Mouse (Mus musculus): Measurements from ENCODE around the gene Pm20d1. TPM values are rescaled to one million over a fixed set of nuclear protein-coding genes. Genes with fewer than 3 reads are reported as not detected.

Pm20d1 gene
- polyA plus RNA-seq (2015; fragmentation: Nextera tagmentation; extraction: Ambion mirVana): 17.3 and 19.8 TPM in 2 replicates

DNA sequence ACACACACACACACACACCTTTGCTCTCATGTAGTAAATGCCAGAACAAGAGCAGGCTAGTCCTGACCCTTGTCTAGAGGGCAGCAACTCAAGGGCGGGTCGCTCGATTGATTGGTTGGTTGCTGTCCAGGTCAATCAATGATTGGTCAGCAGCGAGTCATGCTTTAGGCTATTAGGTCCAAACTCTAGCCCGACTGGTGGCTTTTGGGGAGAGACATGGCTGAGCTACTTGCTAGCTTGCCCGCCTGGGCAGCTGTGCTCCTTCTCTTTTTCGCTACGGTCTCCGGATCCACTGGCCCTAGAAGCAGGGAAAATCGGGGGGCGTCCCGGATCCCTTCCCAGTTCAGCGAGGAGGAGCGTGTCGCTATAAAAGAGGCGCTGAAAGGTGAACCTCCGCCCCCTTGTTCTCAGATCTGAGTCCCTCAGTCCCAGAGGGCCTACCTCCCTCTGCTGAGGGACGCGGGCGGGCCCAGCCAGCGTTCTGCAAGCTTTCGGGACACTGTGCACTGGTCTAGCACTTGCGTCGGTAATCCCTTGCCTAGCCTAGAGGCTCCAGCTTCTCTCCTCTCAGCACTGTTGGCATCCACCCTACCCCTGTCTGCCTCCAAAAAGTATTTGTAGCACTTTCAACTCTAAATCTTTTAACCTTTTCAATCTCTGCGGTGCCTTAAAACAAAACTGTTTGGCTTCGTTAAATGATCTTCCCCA is at the start of gene Pm20d1:
Gene Pm20d1 (plus strand): TSS at position 180 of the 708 bp plus-strand sequence.
- no peaks in the 10 kb centered on the region for H3K36me3 ChIP-seq (ENCODE audit: control insufficient read depth, insufficient read depth)
- no peak for TF ChIP-seq CTCF (IDR thresholded peaks at IDR 0.05; ENCODE audit: low read depth)
- peak within 1 kb of the TSS; percentile 61 for H3K4me2 ChIP-seq (replicated peaks; ENCODE audit: low read depth)
- no peaks in the 10 kb centered on the region for H3K9me3 ChIP-seq (ENCODE audit: control insufficient read depth)
- H3K4me1 ChIP-seq (replicated peaks; ENCODE audit: control insufficient read depth, insufficient read depth, low read length): no peaks in the 10 kb centered on the region
- peak; percentile 94 for ATAC-seq
- no peaks in the 10 kb centered on the region for H3K27me3 ChIP-seq (replicated peaks; ENCODE audit: control insufficient read depth, insufficient read depth, low read length)
- WGBS: 10% methylated on average over 26 of the region's 26 CpGs
- 0 out of 2 replicates have a peak within 1 kb of the TSS, but pooled peaks have one; percentile 9 for H3K27ac ChIP-seq (ENCODE audit: low read depth, low read length)
- no peak within 1 kb of the TSS for H3K9ac ChIP-seq (ENCODE audit: low read depth, low read length)
- peak within 1 kb of the TSS; percentile 30 for H3K4me3 ChIP-seq (ENCODE audit: low read depth, low read length)

DNA sequence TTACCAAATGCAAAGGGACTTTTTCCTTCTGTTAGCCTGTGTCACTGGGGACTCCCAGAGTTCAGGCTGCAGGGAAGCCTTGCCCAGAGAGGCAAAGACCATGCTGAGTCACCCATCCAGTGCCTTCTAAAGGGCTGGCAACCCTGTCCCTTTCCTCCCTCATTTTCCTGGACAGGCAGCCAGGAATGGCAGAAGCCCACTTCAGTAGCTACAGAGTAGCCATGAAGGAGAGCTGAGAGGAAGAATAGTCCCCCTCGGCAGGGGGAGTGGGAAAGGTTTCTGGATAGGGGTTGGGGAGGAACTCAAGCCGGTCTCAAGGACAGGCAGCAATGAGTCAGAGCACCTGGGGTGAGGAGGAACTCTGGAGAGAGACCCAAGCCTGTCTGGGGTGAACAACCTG is 49.4 kb upstream of the Pm20d1 start:
- 70% methylated on average over 2 of the region's 2 CpGs for WGBS
- H3K4me3 ChIP-seq (ENCODE audit: low read depth, low read length): no peak overlapping the region
- no peak overlapping the region for H3K4me2 ChIP-seq (replicated peaks; ENCODE audit: low read depth)
- H3K9me3 ChIP-seq (ENCODE audit: control insufficient read depth): no peaks in the 10 kb centered on the region
- H3K27me3 ChIP-seq (replicated peaks; ENCODE audit: control insufficient read depth, insufficient read depth, low read length): no peaks in the 10 kb centered on the region
- ATAC-seq: no peak
- TF ChIP-seq CTCF (IDR thresholded peaks at IDR 0.05; ENCODE audit: low read depth): no peak
- H3K9ac ChIP-seq (ENCODE audit: low read depth, low read length): no peak overlapping the region
- H3K36me3 ChIP-seq (ENCODE audit: control insufficient read depth, insufficient read depth): no peaks in the 10 kb centered on the region
- no peak overlapping the region for H3K27ac ChIP-seq (ENCODE audit: low read depth, low read length)
- no peaks in the 10 kb centered on the region for H3K4me1 ChIP-seq (replicated peaks; ENCODE audit: control insufficient read depth, insufficient read depth, low read length)

DNA sequence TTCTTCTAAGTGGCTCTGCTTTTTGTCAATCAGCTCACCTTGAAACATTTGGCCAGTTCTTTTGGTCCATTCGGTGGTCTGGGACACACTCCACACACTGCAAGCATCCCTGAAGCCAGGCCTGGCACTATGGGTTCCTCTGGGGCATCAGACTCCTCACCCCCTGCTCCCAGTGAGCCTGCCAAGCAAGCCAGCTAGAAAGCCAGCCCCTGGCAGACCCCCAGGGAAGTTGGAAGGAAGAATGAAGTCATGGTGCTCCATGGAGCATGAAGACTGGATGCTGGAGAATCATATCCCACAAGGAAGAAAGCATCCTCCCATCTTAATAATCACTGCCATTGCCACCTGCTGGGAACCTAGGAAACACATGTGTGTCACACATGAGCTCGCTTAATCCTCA is 48.5 kb upstream of the Pm20d1 start:
- no peak for ATAC-seq
- H3K4me1 ChIP-seq (replicated peaks; ENCODE audit: control insufficient read depth, insufficient read depth, low read length): no peaks in the 10 kb centered on the region
- 76% methylated on average over 2 of the region's 2 CpGs for WGBS
- H3K9ac ChIP-seq (ENCODE audit: low read depth, low read length): no peak overlapping the region
- no peak overlapping the region for H3K4me3 ChIP-seq (ENCODE audit: low read depth, low read length)
- no peak overlapping the region for H3K4me2 ChIP-seq (replicated peaks; ENCODE audit: low read depth)
- H3K36me3 ChIP-seq (ENCODE audit: control insufficient read depth, insufficient read depth): no peaks in the 10 kb centered on the region
- TF ChIP-seq CTCF (IDR thresholded peaks at IDR 0.05; ENCODE audit: low read depth): no peak
- H3K27ac ChIP-seq (ENCODE audit: low read depth, low read length): no peak overlapping the region
- H3K27me3 ChIP-seq (replicated peaks; ENCODE audit: control insufficient read depth, insufficient read depth, low read length): no peaks in the 10 kb centered on the region
- H3K9me3 ChIP-seq (ENCODE audit: control insufficient read depth): no peaks in the 10 kb centered on the region

DNA sequence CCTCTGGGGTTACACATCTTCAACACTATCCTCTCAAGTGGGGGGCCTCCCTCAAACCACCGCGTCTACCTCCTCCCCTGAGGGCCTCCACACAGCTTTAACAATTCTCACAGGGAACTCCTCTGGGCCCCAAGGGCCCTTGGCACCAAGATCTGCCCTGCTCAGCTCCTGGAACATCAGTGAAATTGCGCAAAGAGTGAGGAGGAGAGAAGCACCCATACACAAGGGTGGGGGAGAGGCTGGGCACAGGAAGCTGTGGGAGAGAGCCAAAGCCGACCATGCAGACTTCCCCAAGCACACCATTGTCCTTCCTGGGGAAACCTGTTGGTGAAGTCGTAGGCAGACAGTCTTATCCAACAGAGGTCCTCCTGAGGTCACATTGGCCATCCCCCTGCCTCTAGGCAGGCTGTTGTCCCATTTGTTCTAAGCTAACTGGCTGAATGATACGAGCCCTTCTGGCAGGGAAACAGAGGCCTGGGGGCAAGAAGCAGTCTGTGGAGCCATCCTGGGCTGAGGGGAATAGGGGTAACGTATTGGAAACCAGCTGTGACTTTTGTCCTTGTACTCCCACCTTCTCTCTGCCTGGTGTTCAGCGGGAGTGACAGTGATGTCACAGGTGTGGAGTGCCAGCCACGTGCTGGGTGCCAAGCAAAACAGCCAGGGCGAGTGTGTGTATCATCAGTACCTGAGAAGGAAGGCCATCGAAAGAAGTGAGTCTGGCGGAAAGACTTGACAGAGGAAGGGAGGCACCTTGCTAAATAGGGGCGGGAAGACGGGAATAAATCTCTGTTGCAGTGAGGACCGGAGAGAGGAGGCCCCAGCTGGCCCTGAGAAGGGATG is 47.3 kb upstream of the Pm20d1 start:
- WGBS: 79% methylated on average over 15 of the region's 15 CpGs
- Histone ChIP-seq H3K4me3 (ENCODE audit: low read depth, low read length) (no peak overlapping the region), H3K4me2 (replicated peaks; ENCODE audit: low read depth) (no peak overlapping the region), H3K9ac (ENCODE audit: low read depth, low read length) (no peak overlapping the region), H3K27me3 (replicated peaks; ENCODE audit: control insufficient read depth, insufficient read depth, low read length) (no peaks in the 10 kb centered on the region), H3K9me3 (ENCODE audit: control insufficient read depth) (no peaks in the 10 kb centered on the region), H3K36me3 (ENCODE audit: control insufficient read depth, insufficient read depth) (no peaks in the 10 kb centered on the region), H3K27ac (ENCODE audit: low read depth, low read length) (no peak overlapping the region), H3K4me1 (replicated peaks; ENCODE audit: control insufficient read depth, insufficient read depth, low read length) (no peaks in the 10 kb centered on the region)
- TF ChIP-seq CTCF (IDR thresholded peaks at IDR 0.05; ENCODE audit: low read depth): no peak
- ATAC-seq: no peak

DNA sequence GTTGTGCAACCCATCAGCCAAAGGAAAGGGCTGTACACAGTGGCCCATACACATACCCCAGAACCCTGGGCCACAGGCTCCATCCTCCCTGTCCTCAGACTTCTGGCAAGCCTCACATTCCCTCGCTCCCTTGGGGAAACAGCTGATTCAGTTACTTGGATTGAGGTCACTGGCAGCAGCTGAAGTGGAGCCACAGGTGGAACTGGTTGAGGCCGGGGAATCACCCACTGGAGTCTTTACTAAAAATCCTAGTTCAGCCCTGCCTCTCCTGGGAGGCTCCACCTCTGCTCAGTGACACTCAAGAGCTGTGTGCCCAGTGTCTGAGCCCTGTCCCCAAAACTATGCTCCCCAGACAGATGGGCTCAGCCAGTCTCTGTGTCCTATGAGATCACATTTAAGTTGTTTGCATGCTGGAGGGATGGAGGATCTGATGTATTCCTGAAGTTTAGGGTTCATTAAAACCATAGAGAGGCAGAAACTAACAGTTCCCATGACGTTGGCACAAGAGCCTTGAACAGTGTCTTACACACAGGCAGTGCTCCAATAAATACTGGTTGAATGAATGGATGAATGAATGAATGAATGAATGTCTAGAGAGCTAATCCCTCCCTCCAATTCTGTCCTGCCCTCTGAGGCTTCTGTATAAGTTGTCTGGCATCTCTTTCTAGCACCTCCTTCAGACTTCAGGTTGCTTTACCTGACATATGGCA is 45.8 kb upstream of the Pm20d1 start:
- TF ChIP-seq CTCF (IDR thresholded peaks at IDR 0.05; ENCODE audit: low read depth): no peak
- ATAC-seq: no peak

DNA sequence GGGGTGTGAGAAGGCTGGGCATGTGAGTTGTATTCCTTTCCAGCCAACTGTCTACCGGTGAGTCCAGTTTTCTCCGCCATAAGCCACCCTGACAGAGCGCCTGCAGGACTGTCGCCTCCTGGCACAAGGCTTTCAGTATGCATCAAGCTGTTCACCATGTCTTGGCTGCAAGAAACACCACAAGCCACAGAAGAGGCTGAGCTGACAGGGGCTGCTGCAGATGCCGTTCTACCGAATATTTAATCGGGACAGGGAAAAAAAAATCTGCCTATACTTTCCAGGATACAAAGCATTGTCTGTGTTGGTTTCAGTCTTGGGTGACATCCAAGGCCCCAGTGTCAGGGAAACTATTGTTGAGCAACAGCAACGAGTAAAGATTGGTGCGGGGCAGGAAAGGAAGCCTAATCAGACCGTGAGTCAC is 45.3 kb upstream of the Pm20d1 start:
- Histone ChIP-seq H3K4me2 (replicated peaks; ENCODE audit: low read depth) (no peak overlapping the region), H3K36me3 (ENCODE audit: control insufficient read depth, insufficient read depth) (no peaks in the 10 kb centered on the region), H3K4me3 (ENCODE audit: low read depth, low read length) (no peak overlapping the region), H3K9ac (ENCODE audit: low read depth, low read length) (no peak overlapping the region), H3K9me3 (ENCODE audit: control insufficient read depth) (no peaks in the 10 kb centered on the region), H3K27ac (ENCODE audit: low read depth, low read length) (no peak overlapping the region), H3K27me3 (replicated peaks; ENCODE audit: control insufficient read depth, insufficient read depth, low read length) (no peaks in the 10 kb centered on the region), H3K4me1 (replicated peaks; ENCODE audit: control insufficient read depth, insufficient read depth, low read length) (no peaks in the 10 kb centered on the region)
- 59% methylated on average over 10 of the region's 10 CpGs for WGBS
- ATAC-seq: no peak
- TF ChIP-seq CTCF (IDR thresholded peaks at IDR 0.05; ENCODE audit: low read depth): no peak

More for the DNA sequence above, 45.8 kb upstream of the Pm20d1 start:
- H3K27ac ChIP-seq (ENCODE audit: low read depth, low read length): no peak overlapping the region
- no peaks in the 10 kb centered on the region for H3K4me1 ChIP-seq (replicated peaks; ENCODE audit: control insufficient read depth, insufficient read depth, low read length)
- no peak overlapping the region for H3K4me3 ChIP-seq (ENCODE audit: low read depth, low read length)
- no peaks in the 10 kb centered on the region for H3K9me3 ChIP-seq (ENCODE audit: control insufficient read depth)
- H3K4me2 ChIP-seq (replicated peaks; ENCODE audit: low read depth): no peak overlapping the region
- H3K9ac ChIP-seq (ENCODE audit: low read depth, low read length): no peak overlapping the region
- H3K27me3 ChIP-seq (replicated peaks; ENCODE audit: control insufficient read depth, insufficient read depth, low read length): no peaks in the 10 kb centered on the region
- no peaks in the 10 kb centered on the region for H3K36me3 ChIP-seq (ENCODE audit: control insufficient read depth, insufficient read depth)
- 82% methylated on average over 3 of the region's 3 CpGs for WGBS
